Mouse (Mus musculus) kidney, adult 2 months (tissue): ENCODE data around the gene Tnfsf4.

Experiments
- CTCF ChIP-seq: fragments of 200-500 bp; conservative IDR thresholded peaks from 2 replicates; pipeline ENCODE4 v1.5.1; 2011; ENCODE audit warnings: low read depth, mild to moderate bottlenecking, control low read depth, low read length, moderate library complexity, mixed read lengths; ENCODE audit not compliant: insufficient read depth, insufficient read length
- POLR2A ChIP-seq: fragments of 200-500 bp; IDR thresholded peaks from one replicate; pipeline ENCODE4 v1.6.1; 2011; ENCODE audit warnings: low read depth, low read length, control low read depth

- no peak for TF ChIP-seq CTCF
- TF ChIP-seq POLR2A: no peak
Measured at GRCm38 (mm10) chr1:161378571-161378970, 16.6 kb upstream of the Tnfsf4 start.
